Mouse (Mus musculus) frontal cortex, postnatal 25 days (tissue): Measurements from ENCODE around the gene Stat4.
"Not testable (repeated sequence)": the region's sequence is repeated elsewhere in the genome, so short reads cannot be mapped to it uniquely, and the experiment has no call there.

Source experiments
- DNase-seq, 2 experiments: peaks; one replicate each; pipeline ENCODE4 v3.0.0; 2022; ENCODE audit warnings: low spot score in 2 of 2

Gene Stat4

DNA sequence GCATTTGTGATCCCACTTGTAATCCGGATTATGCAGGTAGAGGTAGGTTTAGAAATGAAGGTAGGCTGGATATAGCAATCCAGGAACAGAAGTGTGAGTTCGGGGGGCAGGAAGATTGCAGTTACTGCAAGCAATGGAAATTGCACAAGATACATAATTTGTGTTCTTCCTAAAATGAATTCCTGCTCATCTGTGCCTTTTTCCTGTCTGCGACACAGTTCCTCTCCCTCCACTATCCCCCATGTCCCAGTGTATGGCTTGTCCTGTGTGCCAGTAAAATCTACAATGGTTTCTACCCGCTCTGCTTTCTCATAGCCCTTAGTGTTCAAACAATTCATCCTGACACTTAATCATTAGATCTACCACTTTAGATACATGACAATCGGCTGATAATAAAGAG, 41.7 kb downstream of the Stat4 start:
- no peak for DNase-seq

DNA sequence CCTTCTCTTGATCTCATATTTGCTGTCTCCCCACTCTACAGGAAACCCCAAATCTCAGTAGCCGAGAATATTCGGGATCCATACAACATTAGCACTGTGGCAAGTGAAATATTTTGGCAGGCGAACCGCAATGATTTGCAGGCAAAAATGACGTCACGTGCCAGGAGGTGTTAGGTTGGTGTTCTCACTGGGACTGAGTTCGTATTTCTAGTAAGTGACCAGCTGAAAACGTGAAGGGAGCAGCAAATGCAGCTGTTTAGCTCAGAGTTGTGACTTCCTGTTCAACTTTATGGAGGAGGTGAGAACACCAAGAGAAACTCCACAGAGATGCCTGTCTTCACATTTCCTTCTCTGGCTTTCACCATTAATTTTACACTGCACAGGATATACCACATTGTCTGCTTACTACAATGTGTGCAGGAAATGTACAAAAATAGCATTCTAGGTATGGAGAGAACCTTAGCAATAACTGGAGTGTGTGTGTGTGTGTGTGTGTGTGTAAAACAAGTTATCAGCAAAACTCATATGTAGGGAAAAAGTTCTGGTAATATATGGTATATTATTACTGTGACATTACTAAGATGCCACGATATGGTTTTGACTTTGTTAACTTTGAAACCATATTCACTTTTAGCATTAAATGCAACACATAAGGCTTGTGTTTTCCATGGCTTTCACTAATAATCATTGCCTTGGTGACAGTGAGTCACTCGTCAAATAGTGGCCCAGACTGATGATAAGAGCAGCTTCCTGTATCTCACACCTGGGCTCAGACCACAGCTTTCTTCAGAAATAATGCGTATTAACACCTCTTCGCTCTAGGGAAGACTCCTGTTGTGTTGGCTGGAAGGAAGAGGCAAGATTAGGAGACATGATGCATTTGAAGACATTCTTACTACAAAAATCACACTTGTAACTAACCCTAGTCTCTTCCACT, 48.1 kb downstream of the Stat4 start:
- DNase-seq = no peak

DNA sequence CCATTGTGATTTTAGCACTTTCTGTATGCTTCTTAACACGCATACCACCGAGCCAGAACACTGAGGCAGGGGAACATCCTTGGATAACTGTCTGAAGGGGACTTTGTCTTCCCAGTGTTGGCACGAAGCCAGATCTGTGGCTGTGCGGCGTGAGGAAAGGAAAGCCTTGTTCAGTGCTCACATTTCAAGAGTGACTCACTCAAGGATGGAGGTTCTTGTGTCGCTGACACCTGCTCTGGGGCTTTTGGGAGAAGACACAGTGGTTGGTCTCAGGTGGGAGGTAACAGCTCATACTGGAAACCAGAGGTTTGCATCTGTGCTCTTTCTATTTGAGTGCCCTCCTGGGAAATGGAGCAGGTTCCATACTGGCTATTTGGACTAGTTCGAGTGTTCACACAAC, 52.2 kb downstream of the Stat4 start:
- DNase-seq = no peak

DNA sequence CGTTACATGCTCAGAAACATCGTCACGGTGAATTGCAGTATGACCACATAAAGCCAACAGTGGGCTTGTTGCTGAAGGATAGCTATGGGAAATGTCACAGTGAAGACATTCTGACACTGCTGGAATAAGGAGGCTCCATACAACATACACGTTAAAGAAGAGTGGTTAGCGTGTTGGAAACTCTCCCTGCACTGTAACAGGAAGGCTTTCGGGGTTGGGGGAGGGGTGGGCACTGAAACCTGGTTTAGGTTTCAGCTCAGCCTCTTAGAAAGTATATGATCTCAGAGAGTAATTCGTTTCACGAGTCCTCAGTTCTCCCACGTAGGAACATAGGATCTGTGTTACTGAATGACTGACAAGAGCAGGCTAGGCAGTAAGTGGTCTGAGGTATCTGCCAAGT, 52.7 kb downstream of the Stat4 start:
- no peak for DNase-seq

DNA sequence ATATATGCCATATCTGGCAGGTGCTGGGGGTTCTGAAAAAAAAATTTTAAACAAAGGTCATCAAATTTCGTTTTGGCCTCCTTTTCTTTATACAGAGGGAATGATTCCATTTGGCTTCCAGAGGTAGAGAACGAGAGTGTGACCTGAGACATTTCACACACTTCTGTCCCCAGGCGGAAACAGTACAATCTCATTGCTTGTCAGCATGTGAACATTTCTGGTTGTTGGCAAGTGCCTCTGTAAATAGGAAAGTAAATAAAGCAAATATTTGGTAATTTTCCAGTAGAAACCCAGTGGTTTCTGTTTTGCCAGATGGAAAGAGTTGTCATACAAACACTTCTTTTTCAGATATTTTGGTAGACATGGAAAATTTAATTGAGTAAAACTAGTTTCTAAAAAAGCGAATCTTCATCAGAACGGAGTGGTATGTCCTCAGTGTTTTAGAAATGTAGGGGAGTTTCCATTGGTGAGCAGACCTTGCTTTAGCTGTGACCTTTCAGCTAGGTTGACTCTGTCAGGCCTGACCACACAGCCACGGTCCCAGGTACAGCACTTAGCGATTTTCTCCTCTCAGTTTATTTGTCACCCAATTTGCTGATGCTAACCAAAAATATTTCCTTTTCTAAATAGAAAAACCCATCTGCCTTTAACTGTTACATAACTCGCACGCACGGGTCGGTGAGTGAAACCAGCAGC, 53.6 kb downstream of the Stat4 start:
- no peak for DNase-seq

DNA sequence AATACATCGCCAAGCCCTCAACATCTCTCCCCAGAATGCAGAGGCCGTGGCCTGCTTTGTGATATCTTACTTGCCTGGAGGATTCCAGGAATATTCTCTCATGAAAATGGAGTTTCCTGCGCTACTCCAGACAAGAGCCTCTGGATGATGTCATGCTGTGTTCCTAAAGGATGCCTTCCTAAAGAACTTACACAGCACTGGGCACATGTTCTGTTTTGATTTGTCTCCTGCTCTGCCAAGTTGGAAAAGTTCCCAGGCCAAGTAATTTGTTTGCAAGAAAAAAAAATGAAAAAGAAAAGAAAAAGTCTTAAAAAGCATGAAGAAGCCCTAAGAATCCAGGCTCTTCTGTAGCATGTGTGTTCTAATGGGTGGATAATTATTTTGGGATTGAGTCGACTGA, 56.2 kb downstream of the Stat4 start:
- DNase-seq = no peak

DNA sequence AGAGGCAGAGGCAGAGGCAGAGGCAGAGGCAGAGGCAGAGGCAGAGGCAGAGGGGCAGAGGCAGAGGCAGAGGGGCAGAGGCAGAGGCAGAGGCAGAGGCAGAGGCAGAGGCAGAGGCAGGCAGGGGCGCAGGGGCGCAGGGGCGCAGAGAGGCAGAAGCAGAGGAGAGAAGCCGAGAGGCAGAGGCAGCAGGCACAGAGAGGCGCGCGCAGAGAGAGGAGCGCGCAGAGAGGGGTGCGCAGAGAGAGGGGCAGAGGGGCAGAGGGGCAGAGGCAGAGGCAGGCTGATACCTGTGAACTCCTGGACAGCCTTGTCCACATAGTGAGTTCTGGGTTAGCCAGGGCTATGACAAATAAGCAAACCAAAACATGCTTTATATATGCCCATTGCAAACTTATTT, 59.9 kb downstream of the Stat4 start:
- not testable (repeated sequence) for DNase-seq

DNA sequence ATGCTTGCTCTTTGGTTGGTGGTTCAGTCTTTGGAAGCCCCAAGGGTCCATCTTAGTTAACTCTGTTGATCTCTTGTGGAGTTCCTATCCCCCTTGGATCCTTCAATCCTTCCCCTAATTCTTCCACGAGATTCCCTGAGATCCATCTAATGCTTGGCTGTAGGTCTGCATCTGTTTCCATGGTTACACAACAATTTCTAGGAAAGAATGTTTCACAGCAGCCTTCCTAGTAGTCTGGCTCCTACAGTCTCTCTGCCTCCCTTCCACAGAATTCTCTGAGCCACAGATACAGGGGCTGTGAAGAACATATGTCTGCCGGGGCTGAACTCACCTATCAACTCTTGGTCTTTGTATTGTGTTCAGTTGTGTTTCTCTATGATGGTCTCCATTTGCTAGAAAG, 61.8 kb downstream of the Stat4 start:
- DNase-seq = no peak

DNA sequence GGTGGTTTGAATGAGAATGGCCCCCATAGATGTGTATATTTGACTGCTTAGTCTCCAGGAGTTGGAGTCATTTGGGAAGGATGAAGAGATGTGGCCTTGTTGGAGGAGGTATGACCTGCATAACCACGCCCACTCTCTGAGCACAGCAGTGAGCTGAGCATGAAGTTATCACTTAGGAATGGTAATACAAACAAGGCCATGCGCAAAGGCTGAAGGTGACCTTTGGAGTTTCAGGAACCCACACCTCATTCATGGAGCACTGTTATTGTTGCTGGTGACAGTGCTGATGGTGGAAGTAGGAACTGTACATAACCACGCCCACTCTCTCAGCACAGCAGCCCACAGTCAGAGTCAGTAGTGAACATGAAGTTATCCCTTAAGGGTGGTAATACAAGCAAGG, 62.9 kb downstream of the Stat4 start:
- no peak for DNase-seq

DNA sequence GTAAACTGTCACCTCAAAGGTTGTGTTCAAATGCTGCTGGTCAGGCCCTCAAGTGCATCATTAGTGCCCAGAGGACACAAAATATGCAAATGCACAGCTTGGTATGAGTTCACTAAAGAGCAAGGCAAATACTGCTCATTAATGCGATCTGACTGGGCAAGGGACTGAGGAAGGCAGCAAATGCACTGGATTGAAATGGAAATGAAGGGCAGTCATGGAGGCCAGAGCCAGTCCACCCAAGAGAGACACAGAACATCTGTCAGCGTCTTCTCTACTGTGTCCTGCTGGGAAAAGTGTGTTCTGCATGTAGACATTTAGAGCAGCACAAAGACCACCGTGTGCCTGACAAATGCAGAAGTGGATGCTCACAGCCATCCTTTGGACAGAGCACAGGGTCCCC, 64.6 kb downstream of the Stat4 start:
- no peak for DNase-seq

DNA sequence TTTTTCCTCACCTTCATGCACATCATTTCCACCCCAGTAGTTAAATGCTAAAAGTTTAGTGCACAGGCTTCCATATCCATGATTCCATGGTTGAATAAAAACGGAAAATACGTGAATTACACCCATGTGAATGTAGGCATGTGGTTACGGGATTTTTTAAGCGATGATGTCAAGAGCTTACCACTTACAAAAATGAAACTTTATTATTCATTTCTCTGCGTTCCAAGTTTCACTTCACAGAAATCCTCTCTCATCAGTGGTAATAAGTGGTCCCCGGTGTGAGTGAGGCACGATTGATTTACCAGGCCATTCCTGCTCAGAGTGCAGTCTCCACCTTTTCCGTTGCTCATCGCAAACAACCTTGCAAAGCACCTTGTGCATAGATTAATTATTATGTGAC, 66.0 kb downstream of the Stat4 start:
- no peak for DNase-seq

DNA sequence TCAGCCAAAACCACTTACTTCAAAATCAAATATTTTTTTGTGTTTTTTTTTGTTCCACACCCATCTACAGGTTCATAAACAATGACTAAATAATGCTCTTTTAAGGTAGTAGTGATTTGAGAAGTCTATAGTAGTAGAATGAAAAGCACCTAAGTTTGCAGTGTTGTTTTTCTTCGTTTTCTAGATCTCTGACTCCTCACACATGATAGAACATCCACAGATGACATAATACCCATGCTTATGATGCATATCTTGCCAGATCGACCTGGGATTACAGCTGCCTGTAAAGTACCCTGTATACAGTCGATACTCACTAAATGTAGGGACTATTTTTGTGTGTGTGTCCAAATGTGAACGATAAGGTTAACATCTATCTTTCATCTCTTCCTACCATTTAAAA, 69.0 kb downstream of the Stat4 start:
- DNase-seq = no peak

DNA sequence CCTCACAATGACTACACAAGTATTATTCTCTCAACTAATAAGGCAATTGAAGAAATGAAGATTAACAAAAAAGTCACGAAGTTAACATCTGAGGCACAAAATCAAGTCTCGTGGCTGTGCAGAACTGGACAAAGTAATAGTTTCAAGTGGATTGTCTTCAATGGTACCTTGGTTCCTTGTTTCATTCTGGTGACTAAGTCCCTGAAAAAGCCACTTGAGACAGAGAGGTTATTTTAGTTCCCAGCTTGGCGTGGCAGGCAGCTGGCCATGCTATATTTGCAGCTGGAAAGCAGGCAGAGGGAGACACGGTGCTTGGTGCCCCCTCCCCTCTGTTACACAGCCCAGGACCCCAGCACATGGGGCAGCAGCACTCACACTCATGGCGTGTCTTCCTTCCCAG, 70.2 kb downstream of the Stat4 start:
- DNase-seq = no peak

DNA sequence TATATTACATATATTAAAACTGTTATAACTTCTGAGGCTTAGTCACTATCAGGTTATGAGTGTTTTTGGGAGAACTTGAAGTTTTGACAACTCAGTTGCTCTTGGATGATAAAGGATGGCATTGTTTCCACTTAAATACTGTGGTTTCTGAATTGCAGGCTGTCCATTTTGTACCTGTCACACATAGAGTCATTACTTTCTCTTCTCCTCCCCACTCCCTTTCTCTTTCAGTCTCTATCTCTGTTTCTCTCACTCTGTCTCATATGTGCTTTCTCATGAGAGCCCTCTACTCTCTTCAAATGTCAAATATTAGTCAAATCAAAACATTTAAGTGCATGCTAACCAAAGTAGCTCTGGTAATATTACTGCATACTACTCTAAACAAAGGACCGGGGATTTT, 79.3 kb downstream of the Stat4 start:
- DNase-seq = no peak

DNA sequence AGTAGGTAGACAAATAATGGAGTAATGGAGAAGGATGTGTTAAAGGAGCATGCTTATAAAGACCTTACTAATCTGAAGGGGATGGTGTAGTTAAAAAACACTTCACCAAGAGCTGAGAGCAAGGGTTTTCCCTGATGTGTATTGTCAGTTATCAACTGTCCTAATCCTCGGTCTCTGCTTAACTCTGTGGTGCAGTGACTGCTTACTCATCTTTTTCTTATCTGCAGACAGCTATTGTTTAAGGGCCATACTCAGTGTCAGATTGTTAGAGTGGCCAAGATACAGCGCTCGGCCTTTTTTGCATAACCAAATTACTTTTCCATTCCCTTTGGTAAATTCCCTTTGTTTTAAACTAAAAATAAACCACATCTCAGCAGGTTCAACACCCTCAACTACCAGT, 79.7 kb downstream of the Stat4 start:
- no peak for DNase-seq

DNA sequence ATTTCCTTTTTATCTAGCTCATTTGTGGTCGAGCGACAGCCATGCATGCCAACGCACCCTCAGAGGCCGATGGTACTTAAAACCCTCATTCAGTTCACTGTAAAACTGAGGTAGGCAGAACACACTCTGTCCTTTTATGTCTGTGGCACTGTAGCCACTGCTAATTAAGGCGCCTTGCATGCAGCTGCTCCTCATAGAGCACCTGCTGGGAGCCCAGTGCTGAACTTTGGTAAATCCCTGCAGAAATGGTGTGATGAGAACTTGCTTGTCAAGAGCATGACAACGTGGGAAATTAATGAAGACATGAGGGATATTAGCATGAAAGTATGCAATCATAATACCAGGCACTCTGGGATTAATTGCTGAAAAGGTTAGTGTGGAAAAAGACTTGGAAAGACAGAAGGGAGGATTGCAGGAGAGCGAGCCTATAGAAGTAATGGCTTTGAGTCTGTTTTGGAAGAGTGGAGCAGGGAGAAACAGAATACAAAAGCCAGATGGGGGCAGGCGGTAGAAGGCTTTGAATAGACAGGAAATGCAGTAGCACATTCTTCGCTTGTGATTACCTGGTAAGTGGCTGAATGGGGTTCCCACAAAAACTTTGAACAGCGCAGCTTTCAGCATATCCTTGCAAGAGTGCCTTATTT, 92.9 kb downstream of the Stat4 start:
- DNase-seq = no peak

DNA sequence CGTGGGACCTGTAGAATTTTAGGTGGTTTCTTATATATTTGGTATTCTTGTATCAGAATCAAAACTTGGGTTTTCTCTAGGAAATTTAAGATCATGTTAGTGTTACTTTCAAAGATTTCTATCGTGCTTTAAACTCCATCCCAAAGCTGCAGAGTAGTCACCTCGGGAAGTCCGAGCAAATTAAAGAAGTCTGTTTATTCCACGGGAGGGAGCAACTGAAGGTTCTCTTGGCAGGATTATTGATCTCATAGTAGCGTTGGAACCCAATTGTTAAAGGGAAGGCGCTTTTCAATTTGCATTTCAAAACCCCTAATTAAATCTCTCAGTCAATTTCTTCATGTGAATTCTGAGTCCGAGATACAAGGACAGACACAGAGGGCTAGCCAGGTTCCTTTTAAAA, 93.4 kb downstream of the Stat4 start:
- no peak for DNase-seq

DNA sequence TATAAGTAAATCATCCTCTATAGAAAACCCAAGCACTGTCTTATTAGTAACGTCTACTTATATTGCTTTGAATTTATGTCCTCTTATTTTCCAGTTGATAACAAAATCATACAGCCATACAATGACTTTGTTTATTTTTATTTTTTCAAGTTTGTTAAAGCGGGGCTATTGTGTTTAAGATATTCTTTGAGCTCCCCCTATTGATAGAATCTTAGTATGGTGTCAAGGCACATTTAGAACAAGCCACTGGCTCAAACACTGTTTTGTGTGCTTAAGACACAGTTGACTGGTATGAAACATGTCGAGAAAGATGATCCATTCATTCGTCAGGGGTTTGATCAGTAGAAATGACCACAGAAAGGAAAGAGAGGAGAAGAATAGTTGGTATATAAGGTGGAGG, 99.3 kb downstream of the Stat4 start:
- DNase-seq = no peak

DNA sequence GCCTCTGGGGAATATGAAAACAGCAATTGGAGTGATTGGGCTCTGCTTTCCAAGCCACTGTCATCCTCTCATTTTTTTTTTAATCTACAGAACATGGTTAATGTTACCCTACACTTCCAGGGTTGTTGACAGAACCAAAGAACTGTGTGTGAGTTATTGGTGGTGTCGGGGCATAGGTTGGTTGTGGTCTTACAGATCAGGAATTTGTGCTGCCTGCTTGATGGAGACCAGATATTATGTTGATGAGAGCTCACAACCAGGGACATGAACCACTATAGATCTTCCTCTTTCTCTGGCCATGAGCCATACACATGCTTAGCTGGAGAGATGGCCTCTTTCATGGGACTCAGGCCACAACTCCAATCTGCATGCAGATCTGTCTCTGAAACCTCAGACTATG, 100.2 kb downstream of the Stat4 start:
- DNase-seq = no peak

DNA sequence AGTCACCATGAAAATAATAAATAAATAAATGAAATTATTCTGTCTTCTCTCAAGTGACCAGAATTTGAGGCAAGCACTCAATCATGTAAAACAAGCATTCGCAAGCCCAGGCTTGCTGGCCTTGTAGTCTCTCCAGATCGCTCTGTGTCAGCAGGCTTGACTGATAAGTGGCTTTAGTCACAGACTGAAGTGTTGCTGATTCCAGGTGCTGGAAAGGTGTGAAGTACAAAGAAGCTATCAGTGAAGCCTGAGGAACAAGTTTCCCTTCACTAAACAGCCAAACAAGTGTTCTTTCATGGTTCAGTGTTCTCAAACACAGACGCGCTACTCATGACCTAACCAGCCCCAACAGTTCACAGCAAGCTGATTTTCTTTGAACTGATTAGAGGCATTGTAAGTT, 101.7 kb downstream of the Stat4 start:
- no peak for DNase-seq

DNA sequence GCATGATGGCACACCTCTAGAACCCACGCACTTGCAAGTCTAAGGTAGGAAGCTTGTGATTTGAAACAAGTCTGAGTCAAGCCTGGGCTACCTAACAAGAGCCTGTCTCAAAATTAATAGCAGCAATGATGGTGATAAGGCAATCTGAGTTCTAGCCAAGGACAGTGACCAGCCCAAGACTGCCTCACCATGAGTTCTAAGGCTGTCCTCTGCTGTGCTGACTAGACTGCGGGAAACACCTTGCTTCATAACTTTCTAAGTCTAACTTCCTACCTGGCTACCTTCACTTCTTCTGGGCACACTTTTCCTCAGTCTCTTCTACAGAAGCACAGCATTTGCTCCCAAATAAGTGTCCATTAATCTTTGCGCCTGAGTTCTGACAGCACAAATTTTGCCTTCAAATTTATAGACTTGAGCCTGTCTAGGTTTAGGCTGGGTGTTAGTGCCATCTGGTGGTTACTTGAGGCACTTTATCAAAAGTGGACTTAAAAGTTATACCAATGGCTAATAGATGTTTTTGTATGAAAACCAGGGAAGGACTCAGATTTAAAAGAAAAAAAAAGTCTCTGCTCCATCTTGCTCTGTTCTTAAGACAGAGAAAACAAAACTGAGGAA, 111.8 kb downstream of the Stat4 start:
- no peak for DNase-seq

DNA sequence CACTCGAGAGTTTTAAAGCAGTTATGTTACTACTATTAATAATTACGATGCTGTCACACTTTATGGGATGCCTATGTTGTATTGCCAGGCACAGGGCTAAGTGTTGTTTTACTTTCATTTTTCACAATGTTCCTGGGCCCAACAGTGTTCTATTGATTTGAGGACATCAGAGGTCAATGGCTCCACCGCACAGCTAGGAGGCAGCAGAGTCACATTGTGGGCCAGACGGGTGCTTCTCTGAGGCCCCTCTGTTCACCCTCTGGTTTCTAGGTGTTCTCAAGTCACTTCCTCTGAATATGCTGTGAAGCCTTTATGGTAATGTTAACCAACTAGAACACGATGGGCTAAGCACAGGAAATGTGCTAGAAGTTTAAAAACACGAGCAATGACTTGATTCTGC, 113.5 kb downstream of the Stat4 start:
- no peak for DNase-seq
